Mouse (Mus musculus): ENCODE measurements at regions not wholly inside any gene's neighbourhood (a gene's known extent, or its start where the extent isn't known, plus 50 kb on each side); places are given as distances from the start of the nearest gene placed in this dataset.

DNA sequence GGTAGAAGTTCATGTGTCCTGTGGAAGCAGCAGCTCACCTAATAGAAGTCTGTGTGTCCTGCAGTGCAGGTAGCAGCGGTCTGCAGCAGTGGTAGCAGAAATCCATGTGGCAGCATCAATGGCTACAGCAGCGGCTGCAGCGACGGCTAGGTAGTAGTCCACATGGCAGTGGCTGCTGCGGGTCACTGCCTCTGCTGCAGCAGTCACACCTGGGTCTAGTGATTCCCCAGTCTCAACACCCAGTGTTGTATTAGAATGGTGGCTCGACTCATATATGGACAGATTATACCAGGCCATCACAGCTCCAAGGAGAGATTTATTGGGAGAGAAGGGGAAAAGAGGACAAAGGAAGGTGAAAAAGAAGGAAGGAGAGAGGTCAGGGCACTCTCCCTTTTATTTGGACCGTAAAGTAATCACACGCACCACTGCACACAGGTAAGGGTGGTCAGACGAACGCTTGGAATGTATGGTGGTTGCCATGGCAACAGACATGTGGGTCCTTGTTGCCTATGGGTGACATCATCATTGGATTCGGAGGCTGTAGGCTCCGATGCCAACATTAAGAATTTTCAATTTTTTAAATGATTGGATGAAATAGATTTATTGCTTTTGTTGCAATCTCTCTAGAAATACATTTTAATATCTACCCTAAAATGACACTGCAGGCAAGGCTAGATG lies 71.2 kb upstream of the Ccdc85a start:
- no peak for DNase-seq (ENCODE audit: low spot score in 2 of 2)

DNA sequence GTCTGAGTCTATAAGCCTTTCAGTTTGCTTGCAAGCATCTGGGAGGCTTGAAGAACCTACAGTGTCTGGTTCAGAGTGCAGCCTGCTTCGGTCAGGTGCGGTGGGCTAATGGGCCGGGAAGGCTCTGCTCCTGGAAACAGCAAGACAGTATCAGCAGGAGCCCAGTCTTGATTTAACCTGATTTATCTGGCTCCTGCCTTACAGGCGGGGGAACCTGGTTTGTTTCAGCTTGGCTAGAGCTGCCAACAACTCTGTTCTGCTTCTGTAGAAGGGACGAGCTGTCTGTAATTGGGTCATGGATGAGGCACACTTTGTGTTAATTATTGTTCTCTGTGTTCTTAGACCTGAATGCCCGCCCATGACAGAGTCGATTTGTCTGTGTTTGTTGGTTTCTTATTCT lies 65.3 kb upstream of the Ccdc85a start:
- DNase-seq (ENCODE audit: low spot score in 2 of 2): no peak

DNA sequence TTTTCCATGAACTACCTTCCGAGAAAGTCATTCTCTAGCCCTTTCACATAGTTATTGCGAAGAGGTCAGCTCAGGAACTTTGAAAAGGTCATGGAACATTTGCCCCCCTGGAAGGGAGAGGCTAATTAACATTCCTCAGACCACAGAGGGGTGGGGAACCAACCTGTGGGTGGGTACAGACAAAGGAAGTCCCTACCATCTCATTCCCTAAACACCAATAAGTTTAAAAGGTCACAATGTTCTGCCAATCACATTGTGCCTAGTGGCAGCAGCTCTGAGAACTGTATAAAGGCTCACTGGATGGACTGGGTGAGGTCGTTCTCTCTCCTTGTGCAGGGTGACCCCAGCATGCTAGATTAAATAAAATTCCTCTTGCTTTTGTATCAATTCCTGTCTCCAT lies 64.8 kb upstream of the Ccdc85a start:
- no peak for DNase-seq (ENCODE audit: low spot score in 2 of 2)

DNA sequence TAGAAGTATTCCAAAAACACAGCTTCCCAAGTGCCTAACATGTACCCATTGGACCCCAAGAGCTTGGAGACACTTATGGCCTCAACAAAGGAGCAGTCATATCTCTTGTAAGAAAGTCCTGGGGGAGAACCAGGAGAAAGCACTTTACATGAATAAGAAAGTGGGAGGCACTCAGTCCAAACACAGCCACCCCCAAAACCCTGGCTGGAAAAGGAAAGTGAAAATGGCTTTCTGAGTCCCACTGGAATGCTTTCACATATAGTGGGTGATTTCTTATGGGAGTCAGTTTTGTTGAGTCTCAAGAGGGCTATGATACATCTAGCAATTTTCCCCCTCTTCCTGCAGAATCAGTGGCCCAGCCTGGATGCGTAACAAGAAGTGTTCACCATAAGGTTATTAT lies 55.0 kb upstream of the Ccdc85a start:
- no peak for DNase-seq (ENCODE audit: low spot score in 2 of 2)

DNA sequence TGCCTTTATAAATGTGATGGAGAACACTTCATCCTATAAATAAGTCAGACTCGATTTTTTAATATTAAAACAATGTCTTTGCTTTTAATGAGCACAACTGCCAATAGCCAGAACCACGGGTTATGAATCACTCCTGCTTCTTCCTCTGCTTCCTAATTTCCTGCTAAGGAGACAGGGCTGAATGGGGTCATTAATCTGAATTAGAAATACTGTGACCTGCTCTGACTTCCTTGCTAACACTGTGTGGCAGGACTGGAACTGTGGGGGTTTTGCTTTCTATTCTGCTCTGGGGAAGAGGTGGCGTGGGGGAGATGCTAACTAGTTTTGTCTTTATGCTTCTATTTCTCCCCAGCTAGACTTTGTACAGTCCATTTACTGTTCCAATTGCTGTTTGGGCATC lies 52.6 kb upstream of the Ccdc85a start:
- DNase-seq (ENCODE audit: low spot score in 2 of 2): no peak
